Mouse (Mus musculus) kidney, embryonic 16.5 days (tissue): Measurements from ENCODE around the gene CN725425. TPM values are rescaled to one million over a fixed set of nuclear protein-coding genes. Genes with fewer than 3 reads are reported as not detected.

Experiments
- ATAC-seq: fragments of 200-750 bp; cut with Nextera tagmentation; 2 replicates; pipeline ENCODE4 v1.8.0; 2017; ENCODE audit warnings: moderate TSS enrichment; ENCODE audit not compliant: low FRiP score, low TSS enrichment
- H3K27ac ChIP-seq: fragments of 300-500 bp; sonication (generic); 2 replicates; pipeline ENCODE4 v1.5.1; 2014; ENCODE audit warnings: low read length
- H3K27me3 ChIP-seq: fragments of 300-500 bp; sonication (generic); 2 replicates; pipeline ENCODE4 v1.6.1; 2014; ENCODE audit warnings: low read length, control low read depth, mixed read lengths; ENCODE audit not compliant: insufficient read depth
- H3K36me3 ChIP-seq: fragments of 300-500 bp; sonication (generic); 2 replicates; pipeline ENCODE4 v1.6.1; 2014; ENCODE audit warnings: low read length, control low read depth, mixed read lengths; ENCODE audit not compliant: insufficient read depth
- H3K4me1 ChIP-seq: fragments of 300-500 bp; sonication (generic); 2 replicates; pipeline ENCODE4 v1.6.1; 2014; ENCODE audit warnings: low read length, control low read depth, mixed read lengths; ENCODE audit not compliant: insufficient read depth
- H3K4me2 ChIP-seq: fragments of 300-500 bp; sonication (generic); replicated peaks from 2 replicates; pipeline ENCODE4 v1.6.1; 2014; ENCODE audit warnings: low read depth, low read length
- H3K4me3 ChIP-seq: fragments of 300-500 bp; sonication (generic); 2 replicates; pipeline ENCODE4 v1.5.1; 2014; ENCODE audit warnings: mild to moderate bottlenecking, low read length
- H3K9ac ChIP-seq: fragments of 300-500 bp; sonication (generic); replicated peaks from 2 replicates; pipeline ENCODE4 v1.6.1; 2014; ENCODE audit warnings: low read length
- H3K9me3 ChIP-seq: fragments of 300-500 bp; sonication (generic); 2 replicates; pipeline ENCODE4 v1.6.1; 2016; ENCODE audit warnings: low read length, control low read depth
- WGBS: fragments of 180-500 bp; shearing (Covaris S2); extraction: QIAGEN DNeasy Blood & Tissue Kit; methylation state at CpG from one replicate; pipeline ENCODE4 v1.1.7; 2014; 5-methylcytosine and 5-hydroxymethylcytosine counted together
- polyA plus RNA-seq: library from polyadenylated mRNA; unstranded; fragments of >200 nt; fragmentation: Nextera tagmentation; extraction: Ambion mirVana; gene quantifications from 2 replicates; pipeline ENCODE4 v1.2.1, GENCODE M21; 2015

CN725425 gene
- polyA plus RNA-seq, 1 experiment from 2014 or later, result not detected

DNA sequence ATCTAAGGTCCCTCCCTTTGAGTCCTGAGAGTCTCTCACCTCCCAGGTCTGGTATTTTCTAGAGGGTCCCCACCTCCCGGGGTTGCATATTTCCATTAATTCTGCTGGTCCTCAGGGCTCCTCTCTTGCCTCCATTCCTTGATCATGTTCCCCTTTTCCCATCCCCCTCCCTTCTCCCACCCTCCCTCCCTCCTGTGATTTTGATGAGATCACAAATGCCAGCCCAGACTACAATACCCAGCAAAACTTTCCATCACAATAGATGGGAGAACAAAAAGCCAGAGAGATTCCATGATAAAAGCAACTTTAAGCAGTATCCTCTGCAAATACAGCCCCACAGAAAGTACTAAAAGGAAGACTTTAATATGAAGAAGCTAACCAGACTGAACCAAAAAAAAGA lies 64.6 kb downstream of the CN725425 start:
- H3K4me3 ChIP-seq, result no peak overlapping the region
- H3K9ac ChIP-seq, result no peak overlapping the region
- no peak overlapping the region for H3K27ac ChIP-seq
- no peaks in the 10 kb centered on the region for H3K36me3 ChIP-seq
- no peaks in the 10 kb centered on the region for H3K27me3 ChIP-seq
- ATAC-seq, result no peak
- 76% methylated on average over 1 of the region's 1 CpGs for WGBS
- H3K4me1 ChIP-seq, result no peaks in the 10 kb centered on the region
- H3K9me3 ChIP-seq, result no peaks in the 10 kb centered on the region
- H3K4me2 ChIP-seq, result no peak overlapping the region

DNA sequence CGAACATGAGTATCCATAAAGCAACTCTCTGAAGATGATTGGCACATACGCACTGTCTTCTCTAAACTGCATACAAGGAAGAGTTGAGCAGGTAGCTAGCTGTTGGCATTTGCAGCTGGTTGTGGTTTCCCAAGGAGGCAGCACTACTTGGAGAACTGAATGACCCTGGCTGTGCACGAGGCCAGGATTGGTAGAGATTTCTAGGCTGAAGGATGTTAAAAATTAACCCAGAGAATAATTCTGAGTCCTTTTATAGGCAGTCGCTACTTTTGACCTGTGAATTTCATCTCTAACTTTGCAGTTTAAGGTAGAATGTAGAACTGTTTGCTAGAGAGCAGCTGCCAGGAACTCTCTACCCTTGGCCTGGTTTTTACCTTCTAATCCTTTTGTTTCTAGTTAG lies 69.2 kb downstream of the CN725425 start:
- ATAC-seq, result no peak
- 74% methylated on average over 4 of the region's 4 CpGs for WGBS
- Histone ChIP-seq H3K27me3 (no peaks in the 10 kb centered on the region), H3K9ac (no peak overlapping the region), H3K27ac (no peak overlapping the region), H3K4me2 (no peak overlapping the region), H3K4me1 (no peaks in the 10 kb centered on the region), H3K4me3 (no peak overlapping the region), H3K9me3 (no peaks in the 10 kb centered on the region), H3K36me3 (no peaks in the 10 kb centered on the region)

DNA sequence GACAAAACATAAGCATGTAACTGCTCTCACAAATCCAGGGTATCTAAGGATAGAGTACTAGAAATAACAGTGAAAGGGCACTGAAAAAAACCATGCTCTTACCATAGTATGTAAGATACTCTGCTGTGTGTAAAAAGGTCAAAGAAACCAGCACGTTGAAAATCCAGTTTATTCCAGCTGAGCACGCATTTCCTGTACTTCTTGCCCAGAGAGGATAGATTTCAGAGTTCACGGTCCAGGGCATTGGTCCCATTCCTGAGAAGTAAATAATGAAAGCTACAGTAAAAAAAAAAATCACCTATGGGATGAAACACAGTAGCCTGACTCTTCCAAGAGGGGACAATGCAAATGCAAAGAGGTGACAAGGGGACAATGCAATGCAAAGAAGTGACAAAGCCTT lies 76.7 kb downstream of the CN725425 start:
- ATAC-seq, result no peak
- no peak overlapping the region for H3K9ac ChIP-seq
- no peak overlapping the region for H3K4me3 ChIP-seq
- no peak overlapping the region for H3K4me2 ChIP-seq
- no peaks in the 10 kb centered on the region for H3K9me3 ChIP-seq
- no peaks in the 10 kb centered on the region for H3K27me3 ChIP-seq
- no peak overlapping the region for H3K27ac ChIP-seq
- H3K36me3 ChIP-seq, result 0 out of 2 replicates have a peak, but pooled peaks cover 2% of the 10 kb centered on the region
- WGBS, result 27% methylated on average over 3 of the region's 3 CpGs
- no peaks in the 10 kb centered on the region for H3K4me1 ChIP-seq

DNA sequence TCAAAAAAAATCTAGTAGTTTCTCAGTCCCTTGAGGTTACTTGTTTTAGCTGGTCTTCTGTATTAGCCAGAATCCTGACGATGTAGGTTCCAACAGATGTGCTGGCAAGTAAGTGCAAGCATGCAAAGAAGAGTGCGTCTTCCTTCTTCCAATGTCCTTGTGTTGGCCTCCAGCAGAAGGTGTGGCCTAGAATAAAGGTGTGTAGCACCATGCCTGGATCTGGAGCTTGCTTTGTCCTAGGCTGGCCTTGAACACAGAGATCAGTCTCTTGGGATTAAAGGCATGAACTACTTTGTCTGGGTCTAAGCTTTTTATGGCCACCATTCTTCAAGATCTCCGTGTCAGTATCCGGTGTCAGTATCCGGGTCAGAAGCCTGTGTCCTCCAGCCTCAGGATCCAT lies 80.3 kb downstream of the CN725425 start:
- WGBS, result 87% methylated on average over 5 of the region's 5 CpGs
- no peaks in the 10 kb centered on the region for H3K4me1 ChIP-seq
- no peaks in the 10 kb centered on the region for H3K9me3 ChIP-seq
- H3K9ac ChIP-seq, result no peak overlapping the region
- no peak for ATAC-seq
- H3K27me3 ChIP-seq, result no peaks in the 10 kb centered on the region
- no peak overlapping the region for H3K4me2 ChIP-seq
- H3K36me3 ChIP-seq, result no peaks in the 10 kb centered on the region
- H3K27ac ChIP-seq, result no peak overlapping the region
- H3K4me3 ChIP-seq, result no peak overlapping the region

DNA sequence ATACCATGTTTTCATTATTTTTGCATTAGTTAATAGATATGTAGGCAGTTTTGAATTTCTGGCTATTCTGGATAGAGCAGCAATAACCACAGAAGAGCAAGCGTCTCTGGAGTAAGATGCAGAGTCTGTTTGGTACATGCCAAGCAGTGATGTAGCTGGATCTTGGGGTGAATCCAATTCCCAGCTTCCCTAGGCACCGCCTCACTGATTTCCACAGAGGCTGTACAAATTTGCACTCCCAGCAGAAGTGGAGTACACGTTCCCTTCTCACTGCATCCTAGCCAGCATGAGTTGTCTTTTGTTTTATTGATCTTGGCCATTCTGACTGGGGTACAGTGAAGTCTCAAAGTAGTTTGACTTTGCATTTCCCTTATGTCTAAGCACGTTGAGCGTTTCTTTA lies 82.2 kb downstream of the CN725425 start:
- ATAC-seq, result no peak
- no peaks in the 10 kb centered on the region for H3K9me3 ChIP-seq
- no peak overlapping the region for H3K9ac ChIP-seq
- no peak overlapping the region for H3K4me3 ChIP-seq
- no peak overlapping the region for H3K4me2 ChIP-seq
- H3K27ac ChIP-seq, result no peak overlapping the region
- no peaks in the 10 kb centered on the region for H3K36me3 ChIP-seq
- H3K27me3 ChIP-seq, result no peaks in the 10 kb centered on the region
- WGBS, result 87% methylated on average over 5 of the region's 5 CpGs
- no peaks in the 10 kb centered on the region for H3K4me1 ChIP-seq

DNA sequence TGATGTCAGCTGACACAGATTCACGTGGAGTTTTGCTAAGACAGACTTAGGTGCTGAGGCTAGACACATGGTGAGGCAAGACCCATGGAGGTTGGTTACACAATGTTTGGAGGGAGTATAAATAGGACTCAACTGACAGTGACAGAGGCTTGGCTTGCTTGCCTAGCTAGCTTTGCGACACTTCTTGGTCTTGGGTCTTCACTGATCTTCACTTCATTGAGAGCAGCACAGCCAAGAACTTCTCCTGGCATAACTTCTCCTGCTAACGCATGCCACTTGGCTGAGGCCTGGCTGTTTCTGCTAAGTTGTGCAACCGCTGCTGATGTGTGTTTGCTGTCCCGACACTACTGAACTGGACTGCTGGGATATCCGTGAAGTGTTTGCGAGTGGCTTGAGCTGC lies 83.5 kb downstream of the CN725425 start:
- Histone ChIP-seq H3K4me3 (no peak overlapping the region), H3K36me3 (0 out of 2 replicates have a peak, but pooled peaks cover 2% of the 10 kb centered on the region), H3K4me1 (no peaks in the 10 kb centered on the region), H3K27ac (no peak overlapping the region), H3K9me3 (peaks cover 7% of the 10 kb centered on the region), H3K27me3 (no peaks in the 10 kb centered on the region), H3K9ac (no peak overlapping the region), H3K4me2 (no peak overlapping the region)
- no peak for ATAC-seq
- 92% methylated on average over 7 of the region's 7 CpGs for WGBS

DNA sequence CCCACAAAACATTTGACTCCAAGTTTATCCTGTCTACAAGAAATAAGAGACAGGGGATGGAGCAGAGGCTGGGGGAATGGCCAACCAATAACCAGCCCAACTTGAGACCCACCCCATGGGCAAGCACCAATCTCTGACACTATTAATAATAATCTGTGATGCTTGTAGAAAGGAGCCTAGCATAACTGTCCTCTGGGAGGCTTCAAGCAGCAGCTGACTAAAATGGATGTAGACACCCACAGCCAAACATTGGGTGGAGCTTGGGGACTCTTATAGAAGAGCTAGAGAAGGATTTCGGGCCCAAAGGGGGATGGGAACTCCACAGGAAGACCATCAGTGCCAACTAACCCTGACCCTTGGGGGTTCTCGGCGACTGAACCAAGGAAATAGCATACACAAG lies 84.1 kb downstream of the CN725425 start:
- 81% methylated on average over 3 of the region's 3 CpGs for WGBS
- Histone ChIP-seq H3K4me3 (no peak overlapping the region), H3K36me3 (0 out of 2 replicates have a peak, but pooled peaks cover 2% of the 10 kb centered on the region), H3K9me3 (peaks cover 7% of the 10 kb centered on the region), H3K27me3 (no peaks in the 10 kb centered on the region), H3K4me2 (no peak overlapping the region), H3K9ac (no peak overlapping the region), H3K4me1 (no peaks in the 10 kb centered on the region), H3K27ac (no peak overlapping the region)
- ATAC-seq, result no peak

DNA sequence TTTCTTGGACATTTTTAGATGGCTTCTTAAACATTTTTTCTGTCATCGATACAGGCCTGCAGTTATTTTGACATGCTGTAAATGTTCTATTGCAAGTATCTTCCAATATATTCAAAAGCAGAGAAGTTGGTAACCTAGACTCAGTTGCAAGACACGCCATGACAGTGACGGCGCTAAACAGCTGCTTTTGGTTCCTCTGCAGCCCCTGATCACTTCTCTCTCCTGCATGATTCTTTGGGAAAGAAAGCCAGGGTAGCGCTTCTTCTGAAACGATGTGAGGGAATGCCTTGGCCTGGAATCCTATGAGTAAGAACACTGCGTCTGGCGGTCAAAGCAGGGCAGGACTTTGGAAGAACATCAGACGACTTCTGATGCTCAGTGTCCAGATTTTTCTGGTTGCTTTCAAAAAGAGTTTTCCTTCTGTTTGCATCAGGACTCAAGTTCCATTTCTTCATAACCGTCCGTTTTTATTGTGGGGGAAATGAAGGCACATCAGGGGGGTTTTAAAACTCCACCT lies 100.1 kb downstream of the CN725425 start:
- no peaks in the 10 kb centered on the region for H3K4me1 ChIP-seq
- ATAC-seq, result no peak
- WGBS, result 85% methylated on average over 11 of the region's 11 CpGs
- H3K27me3 ChIP-seq, result no peaks in the 10 kb centered on the region
- no peak overlapping the region for H3K9ac ChIP-seq
- H3K4me2 ChIP-seq, result no peak overlapping the region
- H3K4me3 ChIP-seq, result no peak overlapping the region
- no peaks in the 10 kb centered on the region for H3K9me3 ChIP-seq
- H3K36me3 ChIP-seq, result no peaks in the 10 kb centered on the region
- no peak overlapping the region for H3K27ac ChIP-seq

DNA sequence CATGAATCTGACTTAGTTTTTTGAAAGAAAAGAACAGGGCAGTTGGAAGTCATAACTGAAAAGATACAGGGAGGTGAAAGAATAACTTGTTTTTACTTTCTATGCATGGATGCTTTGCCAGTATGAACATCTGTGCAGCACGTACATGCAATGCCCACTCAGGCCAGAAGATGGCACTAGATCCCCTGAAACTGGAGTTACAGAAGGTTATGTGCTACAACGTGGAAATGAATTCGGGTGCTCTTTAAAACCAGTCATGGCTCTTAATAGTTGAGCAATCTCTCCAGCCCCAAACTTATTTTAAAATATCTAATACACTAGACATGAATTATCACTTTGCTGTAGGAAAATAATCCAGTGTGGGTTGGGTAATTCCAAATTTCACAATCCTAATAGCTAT lies 102.1 kb downstream of the CN725425 start:
- ATAC-seq, result peak; percentile 70; the same call in 1 of the 2 replicates
- Histone ChIP-seq H3K9ac (no peak overlapping the region), H3K4me2 (no peak overlapping the region), H3K4me1 (no peaks in the 10 kb centered on the region), H3K9me3 (no peaks in the 10 kb centered on the region), H3K27ac (no peak overlapping the region), H3K36me3 (no peaks in the 10 kb centered on the region), H3K27me3 (no peaks in the 10 kb centered on the region), H3K4me3 (no peak overlapping the region)
- 6% methylated on average over 3 of the region's 3 CpGs for WGBS

DNA sequence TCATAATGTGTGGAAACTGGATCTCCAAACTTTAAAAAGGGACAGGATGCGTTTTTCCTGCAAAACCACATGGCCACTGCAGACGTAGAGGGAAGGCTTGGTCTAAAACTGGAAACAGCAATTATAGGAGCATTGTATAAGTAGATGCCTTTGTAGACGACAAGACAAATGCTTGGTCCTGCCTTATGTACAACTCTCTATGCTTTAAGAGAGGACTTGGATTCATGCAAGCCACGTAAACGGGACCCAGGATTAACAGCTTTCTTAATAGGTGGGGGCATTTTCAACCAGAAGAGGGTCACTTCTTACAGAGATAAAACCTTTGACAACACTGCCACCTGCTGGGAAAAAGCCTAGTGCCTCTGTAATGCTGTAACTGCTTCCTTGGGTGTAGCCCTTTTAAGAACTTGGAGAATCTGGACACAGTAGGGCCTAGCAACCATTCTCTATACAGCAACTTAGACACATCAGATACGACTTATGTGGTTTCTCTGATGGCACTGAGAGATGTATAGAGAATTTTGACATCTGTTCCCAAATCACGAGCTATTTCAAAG lies 105.1 kb downstream of the CN725425 start:
- Histone ChIP-seq H3K9ac (no peak overlapping the region), H3K4me2 (no peak overlapping the region), H3K36me3 (no peaks in the 10 kb centered on the region), H3K27ac (no peak overlapping the region), H3K4me3 (no peak overlapping the region), H3K4me1 (peaks cover 8% of the 10 kb centered on the region; the same call in 1 of the 2 replicates), H3K27me3 (no peaks in the 10 kb centered on the region), H3K9me3 (no peaks in the 10 kb centered on the region)
- 54% methylated on average over 7 of the region's 7 CpGs for WGBS
- ATAC-seq, result no peak
